Mouse (Mus musculus): ENCODE measurements around the gene Rbx1. TPM values are rescaled to one million over a fixed set of nuclear protein-coding genes. Genes with fewer than 3 reads are reported as not detected.

Gene Rbx1
- polyA plus RNA-seq, 1 experiment from 2014 or later, result 511 TPM

DNA sequence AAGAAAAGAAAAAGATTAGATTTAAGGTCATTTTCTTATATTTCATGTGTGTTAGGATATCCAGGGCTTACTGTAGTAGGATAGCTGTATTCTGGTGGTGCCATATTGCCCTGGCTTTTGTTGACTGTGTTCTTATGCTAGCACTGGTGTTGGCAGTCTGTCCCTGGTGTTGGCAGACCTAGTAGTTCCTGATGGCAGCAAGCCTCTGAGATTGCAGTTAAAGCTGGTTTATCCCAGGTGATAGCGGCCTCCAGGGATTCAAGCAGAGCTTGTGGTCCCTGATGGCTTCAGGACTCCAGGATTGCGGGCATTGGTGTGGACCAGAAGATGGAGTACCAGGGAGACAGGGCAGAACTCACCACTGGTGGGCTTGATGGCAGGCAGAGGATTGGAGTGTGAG, 37.4 kb downstream of the Rbx1 start:
- H3K27me3 ChIP-seq, result no peaks in the 10 kb centered on the region
- 96% methylated on average over 2 of the region's 2 CpGs for WGBS
- H3K36me3 ChIP-seq, result no peaks in the 10 kb centered on the region
- no peaks in the 10 kb centered on the region for H3K9me3 ChIP-seq
- H3K4me1 ChIP-seq (replicated peaks), result no peaks in the 10 kb centered on the region
- no peak for ATAC-seq
- H3K4me3 ChIP-seq (replicated peaks), result no peak overlapping the region
- no peak overlapping the region for H3K4me2 ChIP-seq (replicated peaks)
- no peak overlapping the region for H3K27ac ChIP-seq
- H3K9ac ChIP-seq (replicated peaks), result no peak overlapping the region

DNA sequence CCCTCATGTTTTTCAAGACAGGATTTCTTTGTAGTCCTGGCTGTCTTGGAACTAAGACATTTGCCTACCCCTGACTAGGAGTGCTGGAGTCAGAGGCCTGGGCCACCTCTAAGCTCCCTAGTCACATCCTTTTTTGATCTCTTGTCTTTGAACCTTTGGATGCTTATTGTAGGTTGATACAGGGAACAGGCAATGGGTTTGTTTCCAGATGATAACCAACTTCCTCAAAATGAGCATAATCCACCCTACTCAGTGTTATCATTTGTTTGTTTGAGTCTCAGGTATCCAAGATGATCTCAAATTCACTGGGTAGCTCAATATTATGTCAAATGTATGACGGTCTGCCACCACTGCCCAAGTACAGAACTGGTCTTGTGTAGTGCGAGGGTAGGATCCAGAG, 37.9 kb downstream of the Rbx1 start:
- WGBS, result 87% methylated on average over 2 of the region's 2 CpGs

GRCm38 (mm10) chr15:81507201-81507600, 41.1 kb downstream of the Rbx1 start:
- H3K4me2 ChIP-seq (replicated peaks), result no peak overlapping the region
- H3K36me3 ChIP-seq, result no peaks in the 10 kb centered on the region
- no peak overlapping the region for H3K4me3 ChIP-seq (replicated peaks)
- H3K9ac ChIP-seq (replicated peaks), result no peak overlapping the region
- H3K9me3 ChIP-seq, result no peaks in the 10 kb centered on the region
- no peak overlapping the region for H3K27ac ChIP-seq
- no peaks in the 10 kb centered on the region for H3K4me1 ChIP-seq (replicated peaks)
- no peaks in the 10 kb centered on the region for H3K27me3 ChIP-seq
- ATAC-seq, result no peak

More for the DNA sequence above, 37.9 kb downstream of the Rbx1 start:
- ATAC-seq, result no peak
- H3K27me3 ChIP-seq, result no peaks in the 10 kb centered on the region
- no peak overlapping the region for H3K4me2 ChIP-seq (replicated peaks)
- no peak overlapping the region for H3K27ac ChIP-seq
- no peak overlapping the region for H3K4me3 ChIP-seq (replicated peaks)
- no peaks in the 10 kb centered on the region for H3K36me3 ChIP-seq
- no peaks in the 10 kb centered on the region for H3K4me1 ChIP-seq (replicated peaks)
- no peak overlapping the region for H3K9ac ChIP-seq (replicated peaks)
- no peaks in the 10 kb centered on the region for H3K9me3 ChIP-seq

- Histone ChIP-seq H3K27ac (no peak overlapping the region), H3K36me3 (no peaks in the 10 kb centered on the region), H3K4me1 (replicated peaks) (peaks cover 7% of the 10 kb centered on the region), H3K27me3 (no peaks in the 10 kb centered on the region), H3K9ac (replicated peaks) (no peak overlapping the region), H3K4me2 (replicated peaks) (no peak overlapping the region), H3K4me3 (replicated peaks) (no peak overlapping the region), H3K9me3 (no peaks in the 10 kb centered on the region)
- ATAC-seq, result no peak
- WGBS, result 82% methylated on average over 4 of the region's 4 CpGs
Observed at GRCm38 (mm10) chr15:81510621-81511020, 44.5 kb downstream of the Rbx1 start.

DNA sequence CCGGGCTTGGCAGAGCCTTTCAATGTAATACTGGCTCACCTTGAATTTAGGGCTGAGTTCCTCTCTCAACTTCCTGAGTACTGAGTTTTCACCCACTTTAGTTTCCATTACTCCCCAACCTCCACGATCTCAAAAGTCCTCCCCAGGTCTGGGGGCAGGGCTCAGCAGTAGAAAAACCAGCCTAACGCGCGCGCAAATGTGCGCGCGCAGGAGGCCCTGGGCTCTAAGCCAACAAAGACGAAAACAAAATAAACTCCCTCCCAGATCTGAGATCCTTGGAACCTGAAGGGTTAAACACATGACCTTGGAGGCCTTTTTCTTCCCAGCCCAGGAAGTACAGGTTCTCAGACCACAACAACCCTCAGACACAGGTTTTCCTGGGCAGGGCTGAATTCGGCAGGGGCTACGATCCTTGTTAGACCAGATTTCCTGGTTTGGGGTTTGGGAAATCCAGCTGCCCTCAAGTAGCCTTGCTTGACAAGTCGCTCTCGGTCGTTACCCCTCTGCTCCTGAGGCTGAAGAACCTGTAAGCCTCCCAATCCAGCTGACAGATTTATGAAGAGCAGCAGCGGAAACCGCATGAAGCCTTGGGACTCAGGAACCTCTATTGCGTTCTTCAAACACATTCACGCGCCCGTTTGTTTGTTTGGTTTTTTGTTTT, 45.6 kb downstream of the Rbx1 start:
- Histone ChIP-seq H3K27me3 (no peaks in the 10 kb centered on the region), H3K9ac (replicated peaks) (no peak overlapping the region), H3K27ac (no peak overlapping the region), H3K4me2 (replicated peaks) (no peak overlapping the region), H3K9me3 (no peaks in the 10 kb centered on the region), H3K36me3 (no peaks in the 10 kb centered on the region), H3K4me1 (replicated peaks) (peaks cover 7% of the 10 kb centered on the region), H3K4me3 (replicated peaks) (no peak overlapping the region)
- 60% methylated on average over 21 of the region's 21 CpGs for WGBS
- no peak for ATAC-seq

DNA sequence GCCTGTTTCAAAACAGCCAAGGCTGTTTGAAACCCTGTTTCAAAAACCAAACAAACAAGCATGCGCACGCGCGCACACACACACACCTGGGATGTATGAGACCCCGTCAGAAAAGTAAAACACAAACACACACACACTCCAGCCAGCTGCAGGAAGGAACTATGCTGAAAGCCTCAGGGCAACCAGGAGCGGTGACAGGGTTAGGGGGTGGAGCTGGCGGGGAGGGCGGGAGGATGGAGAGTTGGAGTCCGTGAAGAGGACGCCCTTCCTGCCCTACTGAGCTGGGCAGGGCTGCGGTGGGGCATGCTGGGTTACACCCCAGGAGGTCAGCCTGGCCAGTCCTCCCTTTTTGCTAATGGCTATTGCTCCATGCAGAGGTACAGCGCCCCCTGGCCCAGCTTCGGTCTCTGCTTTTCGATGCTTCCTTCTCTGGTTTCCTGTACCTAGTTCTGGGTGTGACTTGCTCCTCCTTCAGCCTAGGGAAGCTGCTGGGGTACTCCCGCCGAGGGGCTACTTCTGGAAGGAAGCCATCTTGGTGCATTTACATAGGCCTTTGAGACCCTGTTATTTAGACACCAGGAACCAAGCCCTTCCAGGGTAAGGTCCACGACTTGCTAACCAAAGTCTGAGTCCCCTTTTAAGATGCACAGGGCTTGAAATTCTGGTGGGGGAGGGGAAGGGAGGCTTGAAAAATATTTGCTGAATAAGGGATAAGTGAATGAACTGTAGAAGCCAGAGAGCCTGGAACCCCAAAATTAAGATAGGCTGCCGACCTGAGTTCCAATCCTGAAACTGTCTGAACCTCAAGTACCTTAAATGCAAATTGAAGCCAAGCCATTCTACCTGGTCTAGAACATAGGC, 48.2 kb downstream of the Rbx1 start:
- Histone ChIP-seq H3K4me2 (replicated peaks) (peak overlapping the region; percentile 58), H3K9ac (replicated peaks) (peak overlapping the region; percentile 36; the same call in 1 of the 2 replicates), H3K27ac (no peak overlapping the region), H3K4me3 (replicated peaks) (peak overlapping the region; percentile 31), H3K36me3 (no peaks in the 10 kb centered on the region), H3K4me1 (replicated peaks) (peaks cover 7% of the 10 kb centered on the region), H3K9me3 (no peaks in the 10 kb centered on the region), H3K27me3 (no peaks in the 10 kb centered on the region)
- 11% methylated on average over 18 of the region's 18 CpGs for WGBS
- peak; percentile 63 for ATAC-seq

DNA sequence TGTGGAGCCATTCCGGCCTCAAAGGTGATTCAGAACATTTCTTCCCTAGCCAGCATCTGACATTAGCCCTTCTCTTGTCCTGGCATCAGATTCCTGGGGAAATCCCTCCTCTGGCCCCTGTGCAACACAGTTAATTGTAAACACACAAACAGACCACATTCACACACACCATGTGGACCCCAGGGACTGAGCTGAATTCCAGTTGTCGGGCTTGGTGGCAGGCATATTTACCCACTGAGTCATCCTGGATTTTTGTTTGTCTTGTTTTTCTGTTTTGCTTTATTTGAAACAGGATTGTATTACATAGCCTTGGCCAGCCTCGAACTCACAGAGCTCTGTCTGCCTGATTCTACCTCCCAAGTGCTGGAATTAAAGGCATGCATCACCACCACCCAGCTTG, 49.1 kb downstream of the Rbx1 start:
- H3K36me3 ChIP-seq, result no peaks in the 10 kb centered on the region
- 90% methylated on average over 3 of the region's 3 CpGs for WGBS
- H3K9ac ChIP-seq (replicated peaks), result no peak overlapping the region
- ATAC-seq, result no peak
- H3K27ac ChIP-seq, result no peak overlapping the region
- H3K4me2 ChIP-seq (replicated peaks), result no peak overlapping the region
- no peaks in the 10 kb centered on the region for H3K27me3 ChIP-seq
- H3K9me3 ChIP-seq, result no peaks in the 10 kb centered on the region
- H3K4me1 ChIP-seq (replicated peaks), result peaks cover 7% of the 10 kb centered on the region
- no peak overlapping the region for H3K4me3 ChIP-seq (replicated peaks)

DNA sequence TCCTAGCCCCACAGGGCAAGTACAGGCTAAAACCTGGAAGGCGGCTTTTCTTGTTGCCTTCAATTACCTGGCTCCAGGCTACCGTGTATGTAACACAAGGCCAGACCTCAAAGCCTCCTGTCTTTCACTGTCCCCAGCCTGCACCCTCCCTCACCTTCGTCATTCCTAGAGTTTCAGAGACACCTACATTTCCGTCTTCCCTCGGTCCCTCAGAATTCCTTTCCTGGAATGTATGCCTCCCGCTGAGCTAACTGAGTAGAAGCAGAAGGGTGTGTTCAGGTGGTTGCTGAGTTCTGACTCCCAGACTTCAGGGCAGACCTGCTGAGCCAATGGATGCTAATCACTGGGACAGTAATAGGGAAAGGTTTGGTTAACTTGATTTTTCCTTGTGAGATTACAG, 51.9 kb downstream of the Rbx1 start:
- Histone ChIP-seq H3K9ac (replicated peaks) (no peak overlapping the region), H3K9me3 (no peaks in the 10 kb centered on the region), H3K4me1 (replicated peaks) (peaks cover 18% of the 10 kb centered on the region), H3K4me2 (replicated peaks) (no peak overlapping the region), H3K27me3 (peaks cover 9% of the 10 kb centered on the region), H3K36me3 (no peaks in the 10 kb centered on the region), H3K27ac (no peak overlapping the region), H3K4me3 (replicated peaks) (no peak overlapping the region)
- no peak for ATAC-seq
- WGBS, result 56% methylated on average over 6 of the region's 6 CpGs

- no peak overlapping the region for H3K4me2 ChIP-seq (replicated peaks)
- 86% methylated on average over 5 of the region's 5 CpGs for WGBS
- no peaks in the 10 kb centered on the region for H3K36me3 ChIP-seq
- H3K27ac ChIP-seq, result no peak overlapping the region
- peaks cover 20% of the 10 kb centered on the region for H3K4me1 ChIP-seq (replicated peaks)
- no peaks in the 10 kb centered on the region for H3K9me3 ChIP-seq
- ATAC-seq, result no peak
- H3K9ac ChIP-seq (replicated peaks), result no peak overlapping the region
- H3K27me3 ChIP-seq, result peaks cover 9% of the 10 kb centered on the region
- H3K4me3 ChIP-seq (replicated peaks), result no peak overlapping the region
Observed at GRCm38 (mm10) chr15:81518761-81519160, 52.7 kb downstream of the Rbx1 start.

DNA sequence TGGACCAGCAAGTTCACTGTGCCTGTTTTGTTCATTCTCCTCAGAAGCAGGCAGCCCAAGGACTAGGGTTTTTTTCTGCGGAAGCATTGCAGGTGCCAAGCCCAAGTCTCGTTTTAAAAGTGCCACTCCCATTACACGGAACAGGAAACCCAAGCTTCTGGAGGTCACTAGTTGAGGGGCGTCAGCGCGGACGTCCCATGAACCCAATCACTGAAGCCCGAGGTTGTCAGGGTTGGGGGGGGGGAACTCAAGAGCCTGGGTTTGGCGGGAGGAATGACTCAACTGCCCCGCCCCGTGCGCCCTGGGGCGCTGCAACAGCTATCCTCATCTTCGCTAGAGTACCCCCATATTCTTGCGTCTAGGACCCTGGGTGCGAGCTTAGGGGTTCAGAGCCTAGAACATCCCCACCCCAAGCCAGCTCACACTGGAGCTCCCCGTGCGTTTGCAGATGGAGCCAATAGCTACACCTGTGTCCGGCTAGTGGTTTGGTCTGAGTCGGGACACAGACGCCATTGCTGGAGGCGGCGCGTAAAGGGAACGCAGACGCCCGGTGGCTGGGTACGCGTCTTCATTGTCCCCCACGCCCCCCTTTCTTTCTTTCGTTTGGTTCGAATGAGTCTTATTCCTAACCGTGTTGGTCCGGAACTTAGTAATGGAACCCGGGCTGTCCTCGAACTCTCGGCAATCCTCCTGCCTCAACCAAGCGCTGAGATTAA, 56.1 kb downstream of the Rbx1 start:
- no peak for ATAC-seq
- H3K27me3 ChIP-seq, result peaks cover 21% of the 10 kb centered on the region
- no peaks in the 10 kb centered on the region for H3K9me3 ChIP-seq
- peak overlapping the region; percentile 65 for H3K9ac ChIP-seq (replicated peaks)
- H3K36me3 ChIP-seq, result no peaks in the 10 kb centered on the region
- peak overlapping the region; percentile 92 for H3K4me2 ChIP-seq (replicated peaks)
- peak overlapping the region; percentile 81 for H3K27ac ChIP-seq
- H3K4me3 ChIP-seq (replicated peaks), result peak overlapping the region; percentile 55
- under 1% methylated on average over 38 of the region's 38 CpGs for WGBS
- peaks cover 20% of the 10 kb centered on the region; the same call in 1 of the 2 replicates for H3K4me1 ChIP-seq (replicated peaks)

- 0% methylated on average over 16 of the region's 16 CpGs for WGBS
- H3K4me2 ChIP-seq (replicated peaks), result peak overlapping the region; percentile 92
- H3K36me3 ChIP-seq, result no peaks in the 10 kb centered on the region
- H3K9ac ChIP-seq (replicated peaks), result peak overlapping the region; percentile 65
- ATAC-seq, result peak; percentile 80
- no peaks in the 10 kb centered on the region for H3K9me3 ChIP-seq
- H3K27ac ChIP-seq, result peak overlapping the region; percentile 81
- H3K27me3 ChIP-seq, result peaks cover 21% of the 10 kb centered on the region
- H3K4me1 ChIP-seq (replicated peaks), result peaks cover 20% of the 10 kb centered on the region; the same call in 1 of the 2 replicates
- peak overlapping the region; percentile 55 for H3K4me3 ChIP-seq (replicated peaks)
Observed at GRCm38 (mm10) chr15:81522761-81523168, 56.7 kb downstream of the Rbx1 start.
